Mouse (Mus musculus): Measurements from ENCODE around the gene Mki67. TPM values are rescaled to one million over a fixed set of nuclear protein-coding genes. Genes with fewer than 3 reads are reported as not detected.
"Not testable (repeated sequence)": the region's sequence is repeated elsewhere in the genome, so short reads cannot be mapped to it uniquely, and the experiment has no call there.

The Mki67 gene
- total and polyA plus RNA-seq, 3 experiments = 0.16 to 1.9 (median 0.97) TPM

GRCm38 (mm10) chr7:135704251-135704650 is 11.9 kb downstream of the Mki67 start:
- intact Hi-C loops (cut with DNase I) = no loop called here

GRCm38 (mm10) chr7:135703600-135704148 is 12.5 kb downstream of the Mki67 start:
- DNase-seq = no peak
- intact Hi-C loops (cut with DNase I) = no loop called here
- no peaks in the 10 kb centered on the region for H3K79me2 ChIP-seq (replicated peaks; ENCODE audit: control insufficient read depth, insufficient read depth, low read length)
- H3K27me3 ChIP-seq (ENCODE audit: control insufficient read depth, insufficient read depth, low read length) = no peaks in the 10 kb centered on the region
- no peak for TF ChIP-seq CTCF (IDR thresholded peaks at IDR 0.05)
- TF ChIP-seq POLR2A (IDR thresholded peaks at IDR 0.05; ENCODE audit: insufficient read depth, low read depth, low read length) = no peak
- TF ChIP-seq EP300 (IDR thresholded peaks at IDR 0.05; ENCODE audit: insufficient read depth, low read depth, low read length) = no peak
- WGBS = 92% methylated on average over 9 of the region's 9 CpGs
- H3K9ac ChIP-seq (ENCODE audit: low read depth, low read length) = no peak overlapping the region
- H3K4me3 ChIP-seq = no peak overlapping the region
- no peaks in the 10 kb centered on the region for H3K36me3 ChIP-seq (ENCODE audit: control insufficient read depth, insufficient read depth, low read length)
- H3K27ac ChIP-seq = no peak overlapping the region
- H3K4me1 ChIP-seq (ENCODE audit: control insufficient read depth, insufficient read depth, low read length) = peaks cover 2% of the 10 kb centered on the region

More at GRCm38 (mm10) chr7:135704251-135704650, 11.9 kb downstream of the Mki67 start:
- Histone ChIP-seq H3K27me3 (ENCODE audit: control insufficient read depth, insufficient read depth, low read length) (no peaks in the 10 kb centered on the region), H3K4me1 (ENCODE audit: control insufficient read depth, insufficient read depth, low read length) (peaks cover under 1% of the 10 kb centered on the region), H3K36me3 (ENCODE audit: control insufficient read depth, insufficient read depth, low read length) (no peaks in the 10 kb centered on the region), H3K79me2 (replicated peaks; ENCODE audit: control insufficient read depth, insufficient read depth, low read length) (no peaks in the 10 kb centered on the region), H3K4me3 (no peak overlapping the region), H3K9ac (ENCODE audit: low read depth, low read length) (no peak overlapping the region), H3K27ac (no peak overlapping the region)
- no peak for DNase-seq
- WGBS = 95% methylated on average over 8 of the region's 8 CpGs
- TF ChIP-seq CTCF (IDR thresholded peaks at IDR 0.05) = no peak
- TF ChIP-seq POLR2A (IDR thresholded peaks at IDR 0.05; ENCODE audit: insufficient read depth, low read depth, low read length) = no peak
- TF ChIP-seq EP300 (IDR thresholded peaks at IDR 0.05; ENCODE audit: insufficient read depth, low read depth, low read length) = no peak

GRCm38 (mm10) chr7:135699351-135699750 is 16.8 kb downstream of the Mki67 start:
- WGBS = 35% methylated on average over 6 of the region's 6 CpGs
- H3K27ac ChIP-seq; H3K9ac ChIP-seq (ENCODE audit: low read depth, low read length); H3K4me1 ChIP-seq (ENCODE audit: control insufficient read depth, insufficient read depth, low read length); DNase-seq; H3K36me3 ChIP-seq (ENCODE audit: control insufficient read depth, insufficient read depth, low read length); H3K27me3 ChIP-seq (ENCODE audit: control insufficient read depth, insufficient read depth, low read length); H3K4me3 ChIP-seq; intact Hi-C loops (cut with DNase I); H3K79me2 ChIP-seq (replicated peaks; ENCODE audit: control insufficient read depth, insufficient read depth, low read length): not testable (repeated sequence)

- Histone ChIP-seq H3K79me2 (replicated peaks; ENCODE audit: control insufficient read depth, insufficient read depth, low read length) (no peaks in the 10 kb centered on the region), H3K27me3 (ENCODE audit: control insufficient read depth, insufficient read depth, low read length) (no peaks in the 10 kb centered on the region), H3K4me1 (ENCODE audit: control insufficient read depth, insufficient read depth, low read length) (peaks cover 3% of the 10 kb centered on the region), H3K4me3 (no peak overlapping the region), H3K9ac (ENCODE audit: low read depth, low read length) (no peak overlapping the region), H3K27ac (no peak overlapping the region), H3K36me3 (ENCODE audit: control insufficient read depth, insufficient read depth, low read length) (no peaks in the 10 kb centered on the region)
- TF ChIP-seq POLR2A (IDR thresholded peaks at IDR 0.05; ENCODE audit: insufficient read depth, low read depth, low read length) = no peak
- TF ChIP-seq EP300 (IDR thresholded peaks at IDR 0.05; ENCODE audit: insufficient read depth, low read depth, low read length) = no peak
- TF ChIP-seq CTCF (IDR thresholded peaks at IDR 0.05) = no peak
- 99% methylated on average over 2 of the region's 2 CpGs for whole genome bisulfite sequencing
- intact Hi-C loops (cut with DNase I) = no loop called here
- DNase-seq = no peak
These were observed 17.8 kb downstream of the Mki67 start for GRCm38 (mm10) chr7:135698362-135698761.

- DNase-seq; H3K27me3 ChIP-seq (ENCODE audit: control insufficient read depth, insufficient read depth, low read length); intact Hi-C loops (cut with DNase I); H3K4me1 ChIP-seq (ENCODE audit: control insufficient read depth, insufficient read depth, low read length); H3K36me3 ChIP-seq (ENCODE audit: control insufficient read depth, insufficient read depth, low read length); H3K27ac ChIP-seq; H3K9ac ChIP-seq (ENCODE audit: low read depth, low read length); H3K4me3 ChIP-seq; H3K79me2 ChIP-seq (replicated peaks; ENCODE audit: control insufficient read depth, insufficient read depth, low read length): not testable (repeated sequence)
- WGBS = 70% methylated on average over 5 of the region's 5 CpGs
These were observed 19.0 kb downstream of the Mki67 start for GRCm38 (mm10) chr7:135697021-135697740.

- no peak for DNase-seq
- Histone ChIP-seq H3K27ac (no peak overlapping the region), H3K4me1 (ENCODE audit: control insufficient read depth, insufficient read depth, low read length) (peaks cover 3% of the 10 kb centered on the region), H3K79me2 (replicated peaks; ENCODE audit: control insufficient read depth, insufficient read depth, low read length) (no peaks in the 10 kb centered on the region), H3K9ac (ENCODE audit: low read depth, low read length) (no peak overlapping the region), H3K4me3 (no peak overlapping the region), H3K27me3 (ENCODE audit: control insufficient read depth, insufficient read depth, low read length) (no peaks in the 10 kb centered on the region), H3K36me3 (ENCODE audit: control insufficient read depth, insufficient read depth, low read length) (no peaks in the 10 kb centered on the region)
- 70% methylated on average over 4 of the region's 4 CpGs for WGBS
- intact Hi-C loops (cut with DNase I) = no loop called here
- TF ChIP-seq POLR2A (IDR thresholded peaks at IDR 0.05; ENCODE audit: insufficient read depth, low read depth, low read length) (no peak), CTCF (IDR thresholded peaks at IDR 0.05) (no peak), EP300 (IDR thresholded peaks at IDR 0.05; ENCODE audit: insufficient read depth, low read depth, low read length) (no peak)
These were observed 20.0 kb downstream of the Mki67 start for GRCm38 (mm10) chr7:135696127-135696526.
